ENCODE assay signal across 10 mouse cellular contexts in the genomic region with DNA sequence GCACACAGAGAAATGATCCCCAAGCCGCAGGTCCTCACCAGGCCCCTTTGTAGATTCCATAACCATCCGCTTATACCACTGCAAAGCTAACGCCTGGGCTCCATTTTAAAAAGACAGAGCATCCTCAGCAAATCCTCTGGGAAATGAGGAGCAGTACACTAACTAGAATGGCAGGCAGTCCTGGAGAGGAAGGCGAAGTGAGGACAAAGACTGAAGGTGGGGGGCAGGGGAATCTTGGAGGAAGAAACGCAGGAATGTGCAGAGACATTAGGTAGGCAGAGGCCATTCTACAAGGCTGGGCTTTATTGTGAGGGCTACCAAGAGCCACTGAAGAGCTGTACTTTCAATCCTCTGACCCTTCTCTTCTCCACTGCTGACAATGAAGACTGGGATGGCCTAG. TPM values are rescaled to one million over a fixed set of nuclear protein-coding genes. Genes with fewer than 3 reads are reported as not detected.
DNase-seq lines count a peak whose midpoint lies in the region; ATAC-seq and TF ChIP-seq lines count a peak whose summit lies in the region.
"Had no signal": no experiment of that assay in that cellular context is flagged by ENCODE, and none has a peak within 500 bp of the region (broad histone marks: within the 10 kb centered on the region; RNA-seq: fewer than 3 reads in every experiment).

No protein-coding gene starts in this region.

- no peak for TF ChIP-seq CTCF in gastrocnemius, adult 2 months (IDR thresholded peaks at IDR 0.05)
- TF ChIP-seq CTCF in lung, embryonic 14.5 days (IDR thresholded peaks at IDR 0.05; ENCODE audit: low read depth) = no peak
- TF ChIP-seq CTCF in cerebellum, adult 2 months (IDR thresholded peaks at IDR 0.05; ENCODE audit: borderline replicate concordance, insufficient read depth, low read depth, low read length) = no peak

- H3K4me2 ChIP-seq in lung, embryonic 14.5 days = no peak overlapping the region
- no peak overlapping the region for H3K4me2 ChIP-seq in embryonic facial prominence, embryonic 14.5 days (ENCODE audit: low read depth, low read length)
- no peak overlapping the region for H3K4me2 ChIP-seq in limb, embryonic 15.5 days

- peaks cover 21% of the 10 kb centered on the region; the same call in 1 of the 2 replicates for H3K4me1 ChIP-seq in lung, embryonic 14.5 days (ENCODE audit: insufficient read depth)
- peaks cover 33% of the 10 kb centered on the region for H3K4me1 ChIP-seq in embryonic facial prominence, embryonic 14.5 days (ENCODE audit: control insufficient read depth, insufficient read depth, low read length)
- H3K4me1 ChIP-seq in limb, embryonic 15.5 days = peaks cover 46% of the 10 kb centered on the region
- no peaks in the 10 kb centered on the region; the same call in 1 of the 2 replicates for H3K4me1 ChIP-seq in cerebellum, adult 2 months (ENCODE audit: control insufficient read depth, insufficient read depth, low read length)

- H3K9ac ChIP-seq in lung, embryonic 14.5 days = no peak overlapping the region
- H3K9ac ChIP-seq in embryonic facial prominence, embryonic 14.5 days (ENCODE audit: low read depth, low read length) = no peak overlapping the region
- H3K9ac ChIP-seq in limb, embryonic 15.5 days = no peak overlapping the region

- intact Hi-C loops in gastrocnemius, adult 2 months (cut with DNase I) = no loop called here

- no peak for TF ChIP-seq POLR2A in cerebellum, adult 2 months (IDR thresholded peaks at IDR 0.05; ENCODE audit: borderline replicate concordance, insufficient read depth, low read length)

- H3K36me3 ChIP-seq in lung, embryonic 14.5 days (ENCODE audit: insufficient read depth) = no peaks in the 10 kb centered on the region
- H3K36me3 ChIP-seq in embryonic facial prominence, embryonic 14.5 days (ENCODE audit: control insufficient read depth, insufficient read depth, low read length) = no peaks in the 10 kb centered on the region
- no peaks in the 10 kb centered on the region for H3K36me3 ChIP-seq in limb, embryonic 15.5 days

- no peak for DNase-seq in gastrocnemius, adult 2 months
- DNase-seq in gastrocnemius, adult 8-10 months (ENCODE audit: low spot score in 2 of 2) = no peak
- DNase-seq in lung, embryonic 14.5 days = no peak
- DNase-seq in lung, postnatal 14 days = no peak
- DNase-seq in embryonic facial prominence, embryonic 14.5 days (ENCODE audit: low spot score) = no peak
- DNase-seq in urinary bladder, postnatal 14 days (ENCODE audit: low spot score) = no peak
- DNase-seq in cerebellum, adult 2 months = no peak
- DNase-seq: kidney, adult 8-10 months; left cerebral cortex, postnatal 4 days had no signal

- ATAC-seq in lung, embryonic 14.5 days (ENCODE audit: insufficient read depth) = no peak
- no peak for ATAC-seq in embryonic facial prominence, embryonic 14.5 days (ENCODE audit: low read depth)
- ATAC-seq in limb, embryonic 15.5 days (ENCODE audit: insufficient number of reproducible peaks, low FRiP score, low TSS enrichment, low read depth) = no peak

- H3K27ac ChIP-seq in gastrocnemius, adult 2 months = peak overlapping the region; percentile 43; the same call in 1 of the 2 replicates
- peak overlapping the region; percentile 72; the same call in 1 of the 2 replicates for H3K27ac ChIP-seq in lung, embryonic 14.5 days (ENCODE audit: low read depth)
- H3K27ac ChIP-seq in embryonic facial prominence, embryonic 14.5 days (replicated peaks; ENCODE audit: low read depth, low read length) = peak overlapping the region; percentile 48
- peak overlapping the region; percentile 70 for H3K27ac ChIP-seq in limb, embryonic 15.5 days
- no peak overlapping the region for H3K27ac ChIP-seq in cerebellum, adult 2 months (ENCODE audit: insufficient read depth, low read length)

- H3K4me3 ChIP-seq in gastrocnemius, adult 2 months = no peak overlapping the region
- no peak overlapping the region for H3K4me3 ChIP-seq in lung, embryonic 14.5 days (ENCODE audit: low read depth, low read length)
- no peak overlapping the region for H3K4me3 ChIP-seq in embryonic facial prominence, embryonic 14.5 days (ENCODE audit: low read depth, low read length)
- H3K4me3 ChIP-seq in limb, embryonic 15.5 days = no peak overlapping the region
- no peak overlapping the region for H3K4me3 ChIP-seq in cerebellum, adult 2 months (replicated peaks; ENCODE audit: insufficient read depth, low read depth, low read length)

- WGBS in lung, embryonic 14.5 days = 56% methylated on average over 5 of the region's 5 CpGs
- 59% methylated on average over 5 of the region's 5 CpGs for WGBS in embryonic facial prominence, embryonic 14.5 days
- WGBS in limb, embryonic 15.5 days = 74% methylated on average over 5 of the region's 5 CpGs
- 85% methylated on average over 5 of the region's 5 CpGs for WGBS in cerebellum, adult 2 months

- no peaks in the 10 kb centered on the region for H3K9me3 ChIP-seq in lung, embryonic 14.5 days (ENCODE audit: low read depth, low read length)
- H3K9me3 ChIP-seq in embryonic facial prominence, embryonic 14.5 days (ENCODE audit: control insufficient read depth, low read length) = no peaks in the 10 kb centered on the region
- H3K9me3 ChIP-seq in limb, embryonic 15.5 days = no peaks in the 10 kb centered on the region

- no peaks in the 10 kb centered on the region for H3K27me3 ChIP-seq in lung, embryonic 14.5 days (ENCODE audit: insufficient read depth, low read length)
- no peaks in the 10 kb centered on the region for H3K27me3 ChIP-seq in embryonic facial prominence, embryonic 14.5 days (replicated peaks; ENCODE audit: control insufficient read depth, insufficient read depth, low read length)
- H3K27me3 ChIP-seq in limb, embryonic 15.5 days = no peaks in the 10 kb centered on the region
- no peaks in the 10 kb centered on the region for H3K27me3 ChIP-seq in cerebellum, adult 2 months (ENCODE audit: control insufficient read depth, insufficient read depth, low read length)

RNA-seq across cellular contexts. Expression of a gene that starts 19.0 kb away (rescaled TPM):
- 10 to 100 TPM; 43.7 to 70.1 TPM for total RNA-seq in gastrocnemius, adult 2 months (2021)
- total RNA-seq in gastrocnemius, adult 8-10 months (2022) = 10 to 100 TPM; 45.3 to 58.5 (median 48.2) TPM
- polyA plus RNA-seq in lung, embryonic 14.5 days (2014; fragmentation: Nextera tagmentation; extraction: Ambion mirVana) = 62.3 and 63.8 TPM in 2 replicates
- polyA plus RNA-seq in embryonic facial prominence, embryonic 14.5 days (2014; fragmentation: Nextera tagmentation; extraction: Ambion mirVana) = 49.3 TPM in 2 replicates
- 57.2 and 65.8 TPM in 2 replicates for polyA plus RNA-seq in limb, embryonic 15.5 days (2015; fragmentation: Nextera tagmentation; extraction: Ambion mirVana)
- polyA plus RNA-seq in cerebellum, adult 2 months (2012; rRNA removed) = 84.7 and 94.9 TPM in 2 replicates
